Mouse (Mus musculus): ENCODE measurements around the gene Fnip1.
"Not testable (repeated sequence)": the region's sequence is repeated elsewhere in the genome, so short reads cannot be mapped to it uniquely, and the experiment has no call there.

Fnip1 gene

GRCm38 (mm10) chr11:54437823-54438337, at the start of gene Fnip1:
TSS of gene Fnip1 (plus strand) at chr11:54438199.
- peak; percentile 85 to 96 for DNase-seq (ENCODE audit: low spot score in 2 of 2)

DNA sequence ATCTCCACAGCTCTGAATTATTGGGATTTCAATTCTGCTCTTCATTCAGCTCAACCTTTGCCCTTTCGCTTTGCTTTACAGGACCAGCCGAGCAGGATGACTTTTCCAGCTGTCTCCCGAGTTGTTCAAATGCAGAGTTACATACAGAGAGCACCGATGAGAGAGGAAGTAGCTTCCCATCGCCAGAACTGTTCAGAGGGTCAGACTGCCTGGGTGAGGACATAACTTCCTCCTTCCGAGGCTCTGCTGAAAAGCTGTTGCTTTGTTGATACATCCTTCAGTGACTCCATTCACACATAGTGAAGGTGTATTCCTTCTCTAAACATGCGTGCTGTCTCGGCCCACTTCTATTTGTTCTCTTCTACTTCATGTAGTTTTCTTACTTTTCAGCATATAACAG, 47.6 kb upstream of the Fnip1 start:
- DNase-seq (ENCODE audit: low spot score in 2 of 2) = no peak

DNA sequence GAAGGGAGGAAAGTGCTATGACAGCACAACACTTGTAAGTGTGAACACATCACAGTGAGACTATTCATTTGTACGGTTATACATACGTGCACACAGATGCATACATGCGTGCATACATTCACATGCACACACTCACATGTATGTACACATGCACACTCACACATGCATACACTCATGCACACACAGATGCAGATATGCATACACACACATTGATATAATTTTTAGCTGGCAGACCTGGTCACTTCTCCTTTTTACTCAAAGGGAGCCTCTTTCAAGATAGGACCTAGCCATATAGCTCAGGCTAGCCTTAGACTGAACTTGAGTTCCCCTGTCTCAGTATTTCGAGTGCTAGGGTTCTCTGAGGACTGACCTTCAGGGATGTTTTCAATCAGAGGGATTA, 46.7 kb upstream of the Fnip1 start:
- no peak for DNase-seq (ENCODE audit: low spot score in 2 of 2)

DNA sequence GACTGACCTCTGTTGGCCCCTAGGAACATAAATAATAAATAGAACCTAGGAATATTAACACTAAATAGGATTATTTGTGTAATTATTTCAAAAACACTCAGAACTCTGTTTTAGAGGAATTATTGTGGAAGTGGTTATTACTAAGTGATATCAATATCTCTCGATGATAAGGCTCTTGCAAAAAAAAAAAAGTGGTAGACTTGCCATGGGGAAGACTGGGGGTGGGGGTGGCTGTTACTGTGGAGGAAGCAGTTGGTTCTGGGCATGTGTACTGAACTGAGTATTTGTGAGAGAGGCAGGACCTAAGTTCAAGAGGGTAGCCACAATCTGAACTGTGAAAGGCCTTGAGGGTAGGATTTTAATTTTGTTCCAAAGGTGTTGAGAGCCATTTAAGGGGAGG, 41.3 kb upstream of the Fnip1 start:
- no peak for DNase-seq (ENCODE audit: low spot score in 2 of 2)

GRCm38 (mm10) chr11:54398058-54398457, 39.9 kb upstream of the Fnip1 start:
- no peak for DNase-seq (ENCODE audit: low spot score in 2 of 2)

DNA sequence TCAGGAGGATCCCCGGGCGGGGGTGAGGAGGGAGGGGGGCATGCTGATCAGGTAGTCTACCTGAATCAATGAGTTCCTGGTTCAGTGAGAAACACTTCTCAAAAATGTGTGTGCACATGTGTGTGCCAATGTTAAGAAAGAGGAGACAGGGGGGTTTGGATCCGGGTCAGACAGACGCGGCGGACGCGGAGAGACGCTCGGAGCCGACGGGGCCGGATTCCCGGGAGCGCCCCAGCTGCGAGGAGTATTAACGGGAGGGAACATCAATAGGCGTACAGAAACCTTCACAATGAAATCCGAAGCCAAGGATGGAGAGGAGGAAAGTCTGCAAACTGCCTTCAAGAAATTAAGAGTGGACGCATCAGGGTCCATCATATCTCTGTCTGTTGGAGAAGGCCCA, 37.2 kb upstream of the Fnip1 start:
- DNase-seq (ENCODE audit: low spot score in 2 of 2) = not testable (repeated sequence)

DNA sequence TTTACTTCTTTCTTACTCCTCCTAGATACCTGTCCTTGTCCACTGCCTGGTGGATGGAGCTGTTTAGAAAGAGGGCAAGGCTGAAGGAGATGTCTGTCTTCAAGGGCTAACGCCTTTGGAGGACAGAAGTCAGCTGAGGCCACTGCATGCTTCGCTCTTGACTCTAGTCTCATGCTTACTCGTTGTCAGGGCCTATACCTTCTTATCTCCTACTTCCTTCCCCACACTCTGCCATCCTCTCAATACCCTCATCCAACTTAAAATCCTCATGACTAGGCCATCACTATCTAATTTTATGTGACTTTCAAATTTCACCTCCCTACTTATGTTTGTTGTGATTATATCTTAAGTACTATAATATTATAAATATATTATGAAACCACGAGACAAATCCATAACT, 33.1 kb upstream of the Fnip1 start:
- DNase-seq (ENCODE audit: low spot score in 2 of 2) = no peak

DNA sequence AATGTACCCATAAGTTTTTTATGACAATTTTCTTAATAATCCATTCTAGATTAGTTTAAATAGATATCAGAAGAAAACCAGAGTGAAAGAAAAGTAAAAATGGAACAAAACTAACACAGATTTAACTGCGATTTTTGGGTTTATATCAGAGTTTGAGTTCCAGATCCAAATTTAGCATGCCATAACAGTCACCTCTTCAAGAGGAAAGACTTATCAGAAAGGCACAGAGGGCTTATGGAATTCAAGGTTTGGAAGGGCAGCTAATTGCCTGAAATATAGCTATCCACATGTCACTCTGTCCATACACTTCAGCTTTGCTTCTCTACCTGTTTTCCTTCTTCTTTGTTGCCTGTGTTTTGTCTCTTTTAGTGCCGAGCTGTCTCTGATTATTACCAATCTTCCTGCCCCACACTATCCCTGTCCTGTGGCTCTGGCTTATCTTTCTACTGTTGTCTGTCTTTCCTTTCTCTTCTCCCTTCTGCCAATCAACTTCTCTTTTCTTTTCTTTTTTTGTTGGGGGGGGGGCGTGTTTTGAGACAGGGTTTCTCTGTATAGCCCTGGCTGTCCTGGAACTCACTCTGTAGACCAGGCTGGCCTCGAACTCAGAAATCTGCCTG, 31.0 kb upstream of the Fnip1 start:
- no peak for DNase-seq (ENCODE audit: low spot score in 2 of 2)

- no peak for DNase-seq (ENCODE audit: low spot score in 2 of 2)
These were observed 27.4 kb upstream of the Fnip1 start for GRCm38 (mm10) chr11:54410612-54411011.

DNA sequence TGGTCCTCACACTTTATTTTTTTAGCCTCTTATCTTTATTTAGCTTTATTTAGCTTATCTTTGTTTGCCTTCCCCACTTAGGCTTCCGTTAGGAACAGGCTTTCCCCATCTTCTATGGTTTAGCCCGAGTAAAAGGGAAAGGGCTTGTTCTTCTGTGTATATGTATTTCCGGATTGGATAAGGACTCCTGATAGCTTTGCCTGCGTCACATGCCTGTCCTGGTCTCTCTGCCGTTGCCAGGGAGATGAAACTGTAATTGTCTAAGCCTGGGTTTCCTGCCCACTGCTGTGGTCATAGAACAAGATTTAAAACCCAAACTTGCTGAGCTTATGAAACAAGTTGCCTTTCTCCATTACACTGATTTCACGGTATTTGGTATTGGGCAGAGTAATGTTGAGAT, 25.0 kb upstream of the Fnip1 start:
- DNase-seq (ENCODE audit: low spot score in 2 of 2) = no peak

GRCm38 (mm10) chr11:54423007-54423406, 15.0 kb upstream of the Fnip1 start:
- no peak for DNase-seq (ENCODE audit: low spot score in 2 of 2)

GRCm38 (mm10) chr11:54426267-54426666, 11.7 kb upstream of the Fnip1 start:
- DNase-seq (ENCODE audit: low spot score in 2 of 2) = no peak

- DNase-seq (ENCODE audit: low spot score in 2 of 2) = no peak
These were observed 10.9 kb upstream of the Fnip1 start for GRCm38 (mm10) chr11:54427138-54427537.

- no peak for DNase-seq (ENCODE audit: low spot score in 2 of 2)
These were observed 10.2 kb upstream of the Fnip1 start for GRCm38 (mm10) chr11:54427695-54428352.

DNA sequence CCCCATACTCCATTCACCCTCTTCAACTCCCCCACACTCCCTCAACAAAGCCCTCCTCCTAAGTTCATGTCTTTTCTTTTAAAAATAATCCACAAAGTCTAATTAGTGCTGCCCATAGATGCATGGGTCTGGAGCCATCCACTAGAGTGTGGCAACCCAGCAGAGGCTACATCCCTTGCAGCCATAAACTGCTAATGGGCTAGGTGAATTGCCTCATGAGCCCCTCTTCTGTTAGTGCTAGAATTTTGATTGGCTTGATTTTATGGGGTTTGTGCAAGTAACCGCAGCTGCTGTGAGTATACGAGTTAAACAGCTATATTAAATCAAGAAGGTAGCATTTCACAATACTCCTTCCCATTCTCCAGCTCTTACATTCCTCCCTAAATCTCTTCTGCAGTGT, 8.8 kb upstream of the Fnip1 start:
- DNase-seq (ENCODE audit: low spot score in 2 of 2) = no peak

- no peak for DNase-seq (ENCODE audit: low spot score in 2 of 2)
These were observed 2.2 kb upstream of the Fnip1 start for GRCm38 (mm10) chr11:54435797-54436196.

DNA sequence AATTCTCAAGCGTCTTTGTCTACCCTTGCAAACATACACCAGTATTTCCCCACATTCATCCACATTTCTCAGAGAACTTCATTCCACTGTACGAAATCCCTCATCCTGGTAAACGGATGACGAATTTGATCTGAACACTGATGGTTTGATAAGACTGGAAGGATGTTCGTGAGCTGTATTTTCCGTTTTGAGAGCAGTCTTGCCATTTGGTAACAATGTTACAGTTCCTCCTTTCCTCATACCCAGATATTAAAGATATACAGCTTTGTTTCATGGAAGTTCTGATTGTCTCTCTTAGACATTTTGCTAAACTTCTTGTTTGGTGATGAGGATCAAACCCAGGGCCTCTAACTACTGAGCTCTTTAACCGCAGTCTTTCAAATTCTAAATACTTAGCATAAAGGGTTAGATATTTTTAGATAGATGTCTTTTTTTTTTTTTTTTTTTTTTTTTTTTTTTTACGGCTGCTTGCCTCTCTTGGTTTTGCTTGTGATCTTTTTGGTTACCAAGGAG, 633 bp upstream of the Fnip1 start:
- no peak for DNase-seq (ENCODE audit: low spot score in 2 of 2)

- DNase-seq (ENCODE audit: low spot score in 2 of 2) = peak; percentile 73 to 78
These were observed 375 bp downstream of the Fnip1 start for GRCm38 (mm10) chr11:54438366-54438781.

DNA sequence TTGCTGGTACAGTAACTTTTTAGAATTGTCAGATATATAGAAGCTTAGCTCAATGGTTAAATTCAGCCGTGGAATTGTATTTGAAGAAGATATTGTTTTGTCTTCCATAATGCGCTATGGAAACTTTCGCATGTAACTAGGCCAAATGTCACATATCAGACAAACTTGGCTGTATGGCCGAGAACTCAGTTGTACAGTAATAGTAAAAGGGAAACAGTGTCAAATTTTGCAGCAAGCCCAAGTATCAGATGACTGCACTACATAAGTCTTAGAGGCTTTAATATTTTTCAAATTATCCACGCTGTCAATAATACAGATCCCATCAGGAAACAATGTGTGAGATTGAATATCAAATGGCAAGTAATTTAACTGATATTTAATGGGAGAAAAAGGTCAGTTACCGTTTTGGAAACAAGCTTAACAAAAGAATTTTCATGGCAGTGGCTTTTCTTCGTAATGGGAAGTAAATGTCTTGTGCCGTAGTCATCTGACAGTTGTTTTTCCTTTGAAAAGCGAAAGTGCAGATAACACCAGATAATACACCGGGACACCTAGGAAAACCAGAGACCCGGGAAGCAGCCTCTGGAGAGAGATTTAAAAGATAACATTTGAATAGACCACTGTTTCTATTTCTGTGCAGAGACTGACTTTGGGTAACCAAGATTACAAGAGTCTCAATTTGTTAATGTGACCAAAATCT, 1.1 kb downstream of the Fnip1 start:
- DNase-seq (ENCODE audit: low spot score in 2 of 2) = no peak

DNA sequence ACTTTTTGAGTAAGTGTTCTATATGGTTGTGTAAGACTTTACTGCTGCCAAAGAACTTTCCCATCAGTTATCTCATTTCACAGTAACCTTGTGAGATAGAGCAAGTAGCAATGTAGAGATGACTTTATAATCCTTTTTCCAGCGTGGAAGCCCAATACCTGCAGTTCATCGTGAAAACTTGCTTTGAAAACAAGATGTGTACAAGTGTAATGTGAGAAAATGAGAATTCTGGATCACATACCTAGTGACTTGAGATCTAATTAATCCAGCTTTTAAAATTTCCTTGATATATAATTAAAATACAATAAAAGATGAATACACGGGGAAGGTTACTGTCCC, 1.7 kb downstream of the Fnip1 start:
- DNase-seq (ENCODE audit: low spot score in 2 of 2) = no peak

DNA sequence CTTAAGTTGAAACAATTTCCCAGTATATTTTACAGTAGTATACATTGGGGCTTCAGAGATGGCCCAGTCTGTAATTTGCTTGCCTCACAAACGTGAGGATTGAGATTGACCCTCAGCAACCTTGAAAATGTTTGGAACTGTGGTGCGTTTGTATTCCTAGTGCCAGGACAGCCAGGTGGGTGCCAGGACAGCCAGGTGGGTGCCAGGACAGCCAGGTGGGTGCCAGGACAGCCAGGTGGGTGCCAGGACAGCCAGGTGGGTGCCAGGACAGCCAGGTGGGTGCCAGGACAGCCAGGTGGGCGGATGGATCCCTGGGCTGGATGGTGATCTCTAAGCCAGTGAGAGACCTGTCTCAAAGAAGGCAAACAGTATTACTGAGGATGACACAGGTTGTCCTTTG, 12.8 kb downstream of the Fnip1 start:
- not testable (repeated sequence) for DNase-seq (ENCODE audit: low spot score in 2 of 2)

- no peak for DNase-seq (ENCODE audit: low spot score in 2 of 2)
These were observed 16.5 kb downstream of the Fnip1 start for GRCm38 (mm10) chr11:54454516-54454915.

- DNase-seq (ENCODE audit: low spot score in 2 of 2) = no peak
These were observed 18.9 kb downstream of the Fnip1 start for GRCm38 (mm10) chr11:54456875-54457274.
